Mouse (Mus musculus) hindlimb bud, embryonic 11.5 days (tissue): ENCODE data around the gene Kif16b.

Source experiments
- DNase-seq: peaks from one replicate; pipeline ENCODE4 v3.0.0-alpha.2; 2012; ENCODE audit warnings: low read depth, low spot score; ENCODE audit errors: extremely low spot score

The Kif16b gene

DNA sequence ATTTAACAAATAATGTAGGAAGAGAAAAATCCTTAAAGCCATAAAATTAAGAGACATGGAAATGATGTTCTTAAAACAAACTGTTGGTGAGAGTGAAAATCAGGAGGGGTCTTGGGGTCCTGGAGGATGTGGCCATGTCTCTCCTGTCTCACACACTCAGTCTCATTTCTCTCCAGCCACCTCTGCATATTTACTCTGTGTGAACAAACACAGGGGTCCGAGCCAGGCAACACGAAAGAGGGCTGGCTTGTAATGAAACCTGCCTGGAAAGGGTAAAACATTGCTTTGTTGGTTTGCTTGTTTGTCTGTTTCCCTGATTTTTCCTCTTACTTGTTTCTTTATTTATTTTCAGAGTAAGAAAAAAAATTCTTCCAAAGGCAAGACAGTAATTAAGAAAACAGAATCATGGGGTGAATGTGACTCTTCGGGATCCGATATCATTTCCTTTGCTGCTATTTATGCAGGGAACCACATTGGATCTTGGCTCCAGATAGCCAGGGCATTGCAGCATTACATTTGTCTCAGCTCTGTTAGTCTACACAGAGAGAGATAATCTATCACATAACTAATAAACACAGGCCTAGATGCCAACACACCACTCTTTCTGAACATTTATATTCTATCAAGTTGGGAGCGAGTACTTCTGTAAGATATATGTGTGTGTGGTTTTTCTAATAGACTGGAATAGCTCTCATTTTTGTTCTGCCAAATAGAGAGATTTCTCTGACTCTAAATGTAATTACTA is 218.2 kb downstream of the Kif16b start:
- no peak for DNase-seq

DNA sequence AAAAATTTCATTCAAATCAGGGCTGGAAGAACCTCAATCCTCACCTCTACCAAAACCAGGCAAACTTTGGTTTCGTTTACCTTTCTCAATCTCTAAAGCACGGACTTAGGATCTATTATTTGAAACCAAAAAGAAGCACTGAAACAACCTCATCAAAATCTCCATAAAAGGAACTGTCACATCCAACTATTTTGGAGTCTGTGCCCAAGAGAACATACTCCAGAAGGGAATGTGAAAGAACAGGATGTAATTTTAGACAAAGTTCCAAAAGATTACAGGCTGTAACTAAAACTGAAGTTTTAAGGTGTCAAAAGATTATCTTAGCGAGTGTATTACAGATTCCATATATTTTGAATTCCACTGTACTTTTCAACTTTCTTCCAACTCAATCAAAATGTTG is 232.9 kb downstream of the Kif16b start:
- DNase-seq = no peak

DNA sequence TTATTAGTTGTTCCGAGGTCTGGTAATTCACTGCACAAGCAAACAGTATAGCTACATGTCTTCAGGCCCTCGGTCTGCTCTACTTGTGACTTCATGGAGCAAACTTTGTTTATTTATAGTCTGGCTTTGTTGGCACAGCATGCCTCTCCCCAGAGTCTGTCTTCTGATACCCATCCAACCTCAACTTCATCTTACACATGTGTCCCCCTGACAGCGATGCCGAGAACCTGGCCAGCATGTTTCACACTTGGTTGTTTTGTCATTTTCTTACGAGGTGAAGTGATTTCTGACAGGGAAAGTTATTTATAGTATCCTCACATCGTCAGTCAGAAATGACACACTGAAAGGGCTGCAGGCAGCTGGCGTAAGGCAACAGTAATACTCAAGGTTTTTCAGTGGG is 249.7 kb downstream of the Kif16b start:
- no peak for DNase-seq

DNA sequence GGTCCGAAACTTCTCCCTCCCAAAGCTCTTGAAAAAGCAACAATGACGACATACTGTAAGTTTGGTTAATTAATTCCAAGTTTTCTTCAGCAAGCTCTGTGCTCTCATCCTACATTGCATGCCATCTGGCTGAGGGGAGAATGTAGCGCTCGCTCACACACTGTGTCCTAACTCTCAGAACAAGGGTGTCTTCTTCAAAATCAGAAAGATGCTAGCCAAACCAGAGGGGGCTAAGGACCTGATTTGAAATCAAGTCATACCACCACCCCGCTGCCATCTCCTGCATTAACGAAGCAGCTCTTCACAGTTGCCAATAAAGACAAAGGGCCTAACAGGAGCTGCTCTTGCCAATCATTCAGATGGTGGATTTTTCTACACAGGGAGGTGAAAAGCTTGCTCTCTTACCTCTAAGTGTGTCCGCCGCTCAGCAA is 253.3 kb downstream of the Kif16b start:
- DNase-seq = no peak

DNA sequence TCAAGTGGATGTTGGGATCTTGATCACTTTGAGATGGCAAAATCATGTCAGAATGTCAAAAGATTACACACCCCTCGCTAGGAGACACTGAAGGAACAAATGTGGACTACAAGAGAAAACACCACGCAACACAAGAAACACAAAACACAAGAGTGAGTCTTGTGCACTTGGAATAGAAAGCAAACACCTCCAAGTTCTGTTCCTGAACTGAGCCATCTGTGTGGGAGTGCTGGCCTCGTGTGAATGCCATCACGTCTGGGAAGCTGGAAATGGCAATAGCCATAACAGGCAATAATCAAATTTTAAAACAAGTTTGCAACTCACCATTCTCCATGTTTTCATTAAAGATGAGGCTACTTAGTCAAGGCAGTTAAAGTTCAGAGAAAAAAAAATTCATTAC is 254.5 kb downstream of the Kif16b start:
- DNase-seq = no peak

DNA sequence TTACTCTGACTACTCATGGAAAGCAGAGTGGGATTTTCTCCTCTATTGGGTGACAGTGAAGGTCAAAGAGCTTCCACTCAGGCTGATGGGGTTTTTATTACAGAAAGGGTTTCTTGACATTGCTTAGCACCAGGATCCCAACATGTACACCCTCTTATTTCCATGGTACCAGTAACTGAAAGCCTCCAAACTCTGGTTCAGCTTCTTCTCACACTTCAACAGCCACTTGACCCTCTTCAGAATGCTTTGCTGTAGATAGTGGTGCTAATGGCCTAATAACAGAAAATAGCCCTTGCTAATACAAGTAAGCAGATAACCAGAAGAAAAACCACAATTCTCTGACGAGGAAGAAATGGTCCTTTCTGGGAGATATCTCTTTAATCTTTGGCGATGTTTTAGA is 259.6 kb downstream of the Kif16b start:
- no peak for DNase-seq

DNA sequence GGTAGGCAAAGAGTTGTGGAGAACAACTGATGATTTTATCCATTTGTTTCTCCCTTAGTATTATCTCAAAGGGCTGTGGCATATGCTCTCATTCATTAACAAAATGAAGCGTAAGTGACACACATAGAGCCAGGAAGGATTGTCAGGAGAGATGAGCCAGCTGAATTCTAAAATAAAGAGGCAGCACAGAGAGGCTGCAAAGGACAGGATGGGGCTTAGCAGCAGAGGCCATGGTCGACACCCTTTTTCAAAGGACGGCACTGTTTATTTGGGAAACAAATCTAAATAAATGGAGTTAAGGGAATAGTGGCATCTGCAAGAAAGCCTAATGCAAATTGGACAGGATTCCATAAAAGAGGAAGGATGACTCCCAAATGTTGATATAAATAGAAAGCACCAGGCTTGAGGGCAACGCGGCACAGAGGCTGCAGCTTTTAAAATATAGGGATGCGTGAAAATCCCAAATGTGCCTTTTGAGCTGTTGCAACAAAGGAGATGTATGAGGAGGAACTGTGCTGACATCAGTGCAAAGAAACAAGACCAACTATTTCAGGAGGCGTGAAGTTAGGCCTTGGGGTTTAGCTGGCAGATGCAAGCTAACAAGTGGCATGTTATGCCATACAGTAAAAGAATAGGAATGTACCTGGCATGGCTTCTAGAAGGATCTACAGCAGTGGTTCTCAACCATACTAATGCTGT is 265.6 kb downstream of the Kif16b start:
- DNase-seq = no peak

DNA sequence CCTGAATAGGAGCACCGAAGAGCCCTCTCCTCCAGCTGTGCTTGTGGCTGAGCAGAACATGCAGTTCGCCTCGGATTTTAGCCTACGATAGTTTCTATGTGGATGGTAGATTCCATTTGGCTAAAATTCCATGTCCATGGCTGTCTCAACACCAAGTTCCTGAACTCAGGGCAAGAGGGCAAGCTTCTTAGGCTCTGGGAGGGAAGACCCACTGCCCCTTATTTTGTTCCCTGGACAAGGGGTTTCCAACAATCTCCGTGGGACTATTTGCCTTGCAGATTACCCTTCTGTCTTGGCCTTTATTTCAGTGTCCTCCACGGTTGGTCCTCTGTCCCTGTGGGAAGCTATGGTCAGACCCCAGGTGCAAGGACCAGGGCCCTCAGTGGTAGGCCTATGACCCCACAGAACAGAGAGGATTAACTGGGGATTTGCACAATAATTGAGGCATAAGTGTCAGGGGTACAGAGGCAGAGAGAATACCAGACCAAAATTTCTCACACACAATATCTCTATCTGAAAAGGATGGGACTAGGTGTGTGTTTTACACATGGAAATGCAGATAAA is 267.3 kb downstream of the Kif16b start:
- DNase-seq = no peak

DNA sequence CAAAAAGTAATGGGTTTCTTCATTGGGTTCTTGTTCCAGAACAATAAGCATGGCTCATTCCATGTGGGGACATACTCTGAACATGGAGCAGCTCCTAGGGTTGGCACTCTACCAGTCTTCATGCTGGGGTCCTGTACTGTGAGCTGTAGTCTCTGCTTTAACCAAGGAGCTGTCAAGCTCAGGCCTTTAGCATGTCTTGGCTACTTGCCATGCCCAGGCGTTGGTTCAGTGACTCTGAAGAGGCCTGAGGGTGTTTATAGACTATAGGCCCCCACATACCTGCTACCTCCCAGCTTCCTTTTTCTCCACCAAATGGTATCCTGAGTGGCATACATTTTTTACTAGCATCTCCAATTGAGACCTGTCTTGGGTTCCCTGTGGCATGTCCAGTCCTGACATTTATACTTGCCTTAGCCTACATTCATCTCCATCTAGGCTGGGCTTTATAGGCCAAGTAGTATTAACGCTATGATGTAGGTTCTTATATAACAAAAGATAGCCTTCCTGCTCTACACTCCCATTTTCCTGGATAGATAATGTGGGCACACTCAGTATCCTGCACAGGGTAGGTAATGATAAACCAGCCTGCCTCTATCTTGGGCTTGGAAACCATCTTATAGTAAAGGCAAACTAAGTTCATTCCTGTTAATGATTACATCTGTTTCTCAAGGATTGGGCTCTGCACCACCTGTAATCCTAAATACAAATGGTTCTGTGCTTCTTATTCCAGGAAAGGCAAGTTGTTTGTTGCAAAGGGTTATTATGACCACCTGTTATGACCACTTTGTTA is 271.6 kb downstream of the Kif16b start:
- no peak for DNase-seq

DNA sequence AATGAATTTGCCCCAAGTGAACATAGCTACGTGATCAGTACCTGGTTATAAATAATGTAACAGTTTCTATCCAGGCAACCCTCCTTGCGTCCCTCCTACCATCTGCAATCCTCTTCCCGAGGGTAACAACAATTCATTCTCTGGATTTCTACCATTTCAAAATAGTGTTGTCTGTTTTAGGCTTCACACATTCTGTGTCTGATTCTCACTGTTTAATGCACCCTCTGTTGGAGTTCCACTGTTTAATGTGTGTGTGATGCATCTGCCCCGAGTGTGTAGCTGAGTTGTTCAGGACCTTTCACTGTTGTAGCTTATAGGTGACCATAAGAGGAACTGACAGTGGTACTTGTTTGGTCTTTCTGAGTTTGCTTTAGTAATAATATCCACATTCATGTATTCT is 275.6 kb downstream of the Kif16b start:
- no peak for DNase-seq

DNA sequence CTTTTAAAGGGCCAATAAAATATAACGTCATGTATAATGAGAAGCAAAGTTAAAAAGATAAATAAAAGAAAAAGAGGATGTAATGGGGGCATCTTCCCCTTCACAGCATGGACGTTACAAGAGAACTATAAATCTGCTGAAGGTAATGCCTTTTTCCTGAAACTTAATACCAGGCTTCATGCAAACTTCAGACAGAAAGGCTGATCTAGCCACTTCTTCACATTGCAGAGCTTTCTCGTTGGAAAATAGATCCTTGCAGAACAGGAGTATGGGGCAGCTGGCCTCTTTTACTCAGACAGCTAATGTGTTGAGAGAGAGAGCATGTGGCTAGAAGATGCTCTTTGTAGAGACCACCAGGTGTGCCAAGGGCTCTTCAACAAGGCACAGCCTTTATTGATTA is 276.2 kb downstream of the Kif16b start:
- no peak for DNase-seq

DNA sequence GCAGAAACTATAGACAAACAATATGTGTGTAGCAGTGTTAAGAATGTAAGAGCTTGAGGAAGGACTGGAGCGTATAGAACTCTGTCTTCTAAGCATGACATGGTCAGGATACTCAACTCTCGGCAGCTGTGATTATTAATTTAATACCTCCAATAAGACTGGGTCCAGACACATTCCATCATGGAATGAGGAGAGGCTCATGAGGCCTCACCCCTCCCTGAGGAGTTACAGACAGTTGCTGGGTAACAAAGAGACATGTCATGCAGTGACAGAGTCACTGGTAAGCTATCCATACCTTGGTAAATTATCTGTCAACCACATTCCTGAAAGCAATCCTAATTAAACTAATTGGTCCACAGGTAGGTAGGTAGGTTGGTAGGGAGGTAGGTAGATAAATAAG is 277.1 kb downstream of the Kif16b start:
- no peak for DNase-seq

DNA sequence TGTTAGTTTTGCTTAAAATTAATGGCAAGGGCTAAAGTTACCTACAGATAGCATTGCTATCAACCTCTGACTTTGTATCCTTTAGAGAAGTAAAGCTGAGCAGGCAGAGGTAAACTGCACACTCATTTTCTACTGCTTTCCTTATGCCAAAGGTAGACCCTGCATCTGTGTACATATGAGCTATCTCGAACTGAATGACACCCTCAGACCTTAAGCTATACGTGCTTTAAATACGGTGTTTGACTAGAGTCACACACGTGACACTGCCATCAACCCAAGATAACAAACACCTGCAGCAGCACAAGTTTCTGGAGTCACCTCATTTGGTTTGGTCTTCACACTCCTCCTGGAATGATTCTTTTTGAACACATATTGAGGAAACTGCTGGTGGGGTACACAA is 280.2 kb downstream of the Kif16b start:
- DNase-seq = no peak

DNA sequence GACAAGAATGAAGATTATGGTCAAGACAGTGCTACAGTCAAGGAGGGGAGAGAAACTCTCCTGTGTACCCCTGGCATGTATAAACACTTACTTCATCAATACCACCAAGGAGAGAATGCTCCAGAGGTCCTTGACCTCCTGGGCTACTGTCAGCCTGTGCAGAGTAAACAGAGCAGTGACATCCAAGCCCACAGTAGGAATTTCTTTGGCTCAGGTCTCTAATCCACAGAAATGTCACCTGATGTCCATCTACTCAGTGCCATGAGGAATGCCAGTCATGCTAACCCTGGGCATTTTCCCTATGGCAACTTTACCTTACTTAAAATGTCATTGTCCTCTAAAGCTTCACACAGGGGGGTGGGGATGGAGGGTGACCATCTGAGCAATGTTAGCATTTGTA is 281.4 kb downstream of the Kif16b start:
- no peak for DNase-seq

DNA sequence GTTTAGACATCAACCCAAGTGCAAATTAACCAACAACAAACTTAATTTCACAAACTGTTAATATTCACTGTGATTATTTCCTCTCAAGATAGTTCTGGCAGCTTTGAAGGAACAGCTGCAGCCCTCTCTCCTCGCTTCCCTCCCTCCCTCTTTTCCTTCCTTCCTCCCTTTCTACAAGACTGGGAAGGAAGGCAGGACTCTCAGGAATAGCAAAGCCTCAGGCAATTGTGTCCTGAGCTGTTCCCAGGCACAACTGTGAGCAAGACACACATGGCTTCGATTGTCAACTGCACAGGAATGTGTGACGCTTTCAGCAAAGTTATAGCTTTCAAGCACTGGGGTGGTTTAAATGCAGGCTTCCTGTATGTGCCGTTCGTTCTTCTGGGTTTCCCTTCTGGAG is 286.8 kb downstream of the Kif16b start:
- DNase-seq = no peak

DNA sequence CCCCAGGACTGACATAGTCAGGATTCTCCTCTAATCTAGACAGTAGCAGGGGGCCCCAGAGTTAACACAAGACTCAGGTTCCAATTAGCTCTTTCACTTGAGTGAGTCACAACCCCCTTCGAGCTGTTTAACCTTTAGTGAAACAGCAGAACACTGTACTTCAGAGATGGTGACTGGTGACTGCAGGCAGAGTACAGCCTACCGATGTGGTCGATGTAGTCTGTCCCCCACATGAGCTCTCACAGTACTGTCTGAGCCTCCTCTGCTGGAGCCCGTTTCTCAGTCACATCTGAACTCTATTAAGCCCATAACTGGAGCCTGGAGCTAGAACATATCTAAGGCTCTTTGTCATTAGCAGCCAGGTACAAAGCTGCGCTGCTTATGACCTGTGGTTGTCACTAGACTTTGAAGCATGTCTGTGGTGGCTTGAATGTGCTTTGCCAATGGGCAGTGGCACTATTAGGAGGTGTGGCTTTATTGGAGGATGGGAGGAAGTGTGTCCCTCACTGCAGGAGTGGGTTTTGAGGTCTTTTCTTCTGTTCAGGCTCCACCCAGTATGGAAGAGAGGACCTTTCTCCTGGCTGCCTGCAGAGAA is 288.9 kb downstream of the Kif16b start:
- DNase-seq = no peak

DNA sequence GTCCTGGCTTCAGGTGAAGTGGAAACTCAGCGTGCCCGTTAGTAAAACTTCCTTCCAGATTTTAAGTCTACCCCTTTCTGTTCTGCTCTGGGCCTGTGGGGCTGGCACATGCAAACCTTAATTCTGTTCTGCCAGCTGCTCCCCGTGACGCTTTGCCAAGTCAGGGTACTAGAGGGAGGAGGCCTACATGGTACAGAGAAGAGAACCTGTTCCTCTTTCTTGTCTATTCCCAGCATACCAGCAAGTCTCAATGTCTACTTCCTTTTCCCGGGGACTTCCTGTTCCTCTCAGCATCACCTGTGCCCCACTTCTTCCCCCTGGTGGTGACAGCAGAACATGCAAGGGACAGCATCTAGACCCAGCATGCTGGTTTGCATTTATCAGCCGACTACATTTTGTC is 290.2 kb downstream of the Kif16b start:
- DNase-seq = no peak

DNA sequence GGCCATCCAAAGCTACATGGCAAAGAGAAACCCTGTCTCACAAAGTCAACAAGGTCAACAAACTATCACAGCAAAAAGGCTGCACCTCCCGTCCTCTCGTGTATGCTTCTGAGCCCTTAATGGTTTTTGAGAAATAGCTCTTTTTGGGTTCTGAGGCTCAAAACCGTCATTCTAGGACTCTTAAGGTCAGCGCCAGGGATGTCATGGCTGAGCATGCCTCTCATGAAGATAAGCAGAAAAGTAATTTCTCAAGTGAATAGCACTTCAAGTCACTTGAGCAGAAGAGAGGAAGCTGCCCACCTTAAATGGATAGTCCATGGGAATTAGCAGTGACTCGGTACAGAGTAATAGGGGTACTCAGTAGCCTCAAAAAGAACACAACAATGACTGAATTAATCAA is 291.1 kb downstream of the Kif16b start:
- DNase-seq = no peak

DNA sequence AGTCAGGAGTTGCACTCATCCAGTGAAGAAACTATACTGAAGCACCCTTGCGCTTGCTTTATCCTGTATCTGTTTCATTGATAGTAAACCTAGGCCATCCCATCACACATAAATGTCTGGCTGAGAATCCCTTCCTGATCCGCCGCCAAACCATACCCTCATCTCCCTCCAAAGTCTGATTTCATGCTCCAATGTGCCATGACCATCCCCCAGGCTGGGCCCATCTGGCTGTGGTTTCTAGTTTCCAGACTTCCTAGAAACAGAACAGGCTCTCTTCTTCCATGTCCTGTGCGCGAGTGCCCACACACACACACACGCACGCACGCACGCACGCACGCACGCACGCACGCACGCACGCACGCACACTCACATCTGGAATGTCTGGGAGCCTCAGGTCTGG is 292.6 kb downstream of the Kif16b start:
- no peak for DNase-seq

DNA sequence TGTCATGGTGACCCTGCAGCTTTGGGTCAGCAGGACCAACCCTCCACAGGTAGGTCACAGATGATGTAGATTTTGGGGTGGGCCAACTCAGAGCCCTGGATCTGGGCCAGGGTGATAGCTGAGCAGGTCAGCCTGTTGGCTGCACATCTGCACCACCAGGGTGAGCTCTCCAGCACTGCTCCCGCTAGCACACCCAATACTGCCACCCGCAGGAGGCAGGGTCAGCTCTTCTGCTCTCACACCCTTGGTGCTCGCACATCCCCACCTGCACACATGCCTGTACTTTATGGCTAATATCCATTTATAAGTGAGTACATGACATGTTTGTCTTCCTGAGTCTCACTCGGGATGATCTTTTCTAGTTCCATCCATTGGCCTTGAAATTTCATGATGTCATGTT is 296.6 kb downstream of the Kif16b start:
- no peak for DNase-seq

DNA sequence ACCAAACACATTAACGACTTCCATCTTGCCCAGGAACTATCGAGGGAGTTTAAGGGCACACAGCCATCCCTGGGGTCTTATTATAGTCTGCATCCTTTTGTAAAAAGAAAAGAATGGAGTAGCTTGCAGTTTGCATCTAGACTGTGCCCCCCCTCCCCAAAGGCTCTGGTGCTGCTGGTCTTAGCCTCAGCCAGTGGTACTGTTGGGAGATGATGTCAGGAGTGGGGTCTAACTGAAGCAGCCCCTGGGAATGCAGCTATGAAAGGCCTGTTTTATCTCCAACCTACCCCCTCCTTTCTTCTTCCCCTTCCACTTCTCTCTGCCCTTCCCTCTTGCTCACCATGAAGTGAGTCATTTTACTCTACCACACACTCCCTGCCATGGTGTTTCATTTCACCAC is 298.1 kb downstream of the Kif16b start:
- no peak for DNase-seq
